Mouse (Mus musculus) layer of hippocampus, postnatal 14 days (tissue): ENCODE data around the gene Mtx1. TPM values are rescaled to one million over a fixed set of nuclear protein-coding genes. Genes with fewer than 3 reads are reported as not detected.
"Not testable (repeated sequence)": the region's sequence is repeated elsewhere in the genome, so short reads cannot be mapped to it uniquely, and the experiment has no call there.

Experiments
- DNase-seq, 2 experiments: peaks; one replicate each; pipeline ENCODE4 v3.0.0; 2021 to 2022; ENCODE audit warnings: low spot score in 2 of 2, mixed read lengths in 1 of 2
- total RNA-seq, 2 experiments: library from RNA; stranded (reverse); gene quantifications; 2 replicates each; pipeline ENCODE4 v1.2.3; 2021

Mtx1 gene
- total RNA-seq, 2 experiments from 2014 or later, result 91.1 to 99.9 TPM

GRCm38 (mm10) chr3:89183959-89184315 is 43.0 kb downstream of the Mtx1 start:
- peak; percentile 50 to 52 for DNase-seq

DNA sequence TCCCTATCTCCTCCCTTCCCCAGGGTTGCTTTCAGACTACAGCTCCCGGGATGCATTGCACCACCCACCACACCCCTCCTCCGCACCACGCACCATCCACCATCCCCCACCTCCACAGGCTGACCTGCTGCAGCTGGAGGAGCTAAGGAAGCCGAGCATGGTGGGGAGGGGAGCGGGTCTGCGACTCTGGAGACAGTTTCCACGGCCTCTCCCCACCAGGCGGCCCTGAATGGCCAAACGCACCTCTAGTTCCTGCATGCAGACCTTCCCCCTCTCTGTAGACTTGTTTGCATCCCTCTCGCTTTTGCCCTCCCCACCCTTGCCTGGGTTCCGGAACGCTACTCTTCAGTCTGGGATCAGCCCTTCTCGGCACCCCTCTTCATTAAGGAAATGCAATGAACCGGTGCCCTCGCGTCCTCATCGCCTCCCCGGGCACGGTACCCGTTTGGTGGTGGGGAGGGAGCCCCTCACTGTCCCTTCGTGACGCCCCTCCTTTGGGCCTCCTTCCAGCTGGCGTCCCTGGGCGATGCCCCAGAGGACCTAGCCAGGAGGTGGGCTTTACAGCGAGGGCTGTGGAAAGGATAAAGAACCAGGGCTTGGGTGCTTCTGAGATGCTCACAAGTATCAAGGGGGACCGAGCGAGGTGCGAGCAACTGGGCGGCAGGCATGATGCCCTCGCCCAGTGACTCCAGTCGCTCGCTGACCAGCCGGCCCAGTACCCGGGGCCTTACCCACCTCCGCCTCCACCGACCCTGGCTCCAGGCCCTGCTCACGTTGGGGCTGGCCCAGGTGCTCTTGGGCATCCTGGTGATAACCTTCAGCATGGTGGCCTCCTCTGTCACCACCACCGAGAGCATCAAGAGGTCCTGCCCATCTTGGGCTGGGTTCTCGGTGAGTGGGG is 43.6 kb downstream of the Mtx1 start, which contains the start of gene Fam189b:
TSS of gene Fam189b (plus strand) at position 86 of the 901 bp plus-strand sequence.
- DNase-seq, result peak; percentile 86 to 93

DNA sequence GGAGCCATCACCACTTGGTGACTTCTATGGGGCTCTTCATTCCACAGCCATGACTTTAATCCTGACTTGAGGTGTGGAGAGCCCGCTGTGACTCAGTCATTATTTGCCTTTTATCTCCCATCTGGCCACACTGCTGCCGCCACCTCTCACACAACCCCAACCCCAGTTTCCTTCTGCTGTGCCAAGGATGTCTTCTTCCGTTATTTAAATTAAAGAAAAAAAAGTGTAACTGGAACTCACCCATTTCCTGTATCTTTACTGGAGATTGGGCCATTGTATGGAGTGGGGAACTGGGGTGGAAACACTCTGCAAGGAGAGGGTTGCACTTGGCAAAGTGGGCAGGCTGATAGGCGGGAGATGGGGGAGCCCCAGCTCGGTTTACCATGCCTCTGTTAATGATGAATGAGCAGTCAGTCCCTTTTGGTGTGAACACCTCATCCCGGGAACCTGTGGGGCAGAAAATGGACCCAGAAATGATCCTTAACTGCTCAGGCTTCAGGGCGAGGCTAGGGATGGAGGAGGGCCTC is 44.3 kb downstream of the Mtx1 start:
- DNase-seq, result no peak

DNA sequence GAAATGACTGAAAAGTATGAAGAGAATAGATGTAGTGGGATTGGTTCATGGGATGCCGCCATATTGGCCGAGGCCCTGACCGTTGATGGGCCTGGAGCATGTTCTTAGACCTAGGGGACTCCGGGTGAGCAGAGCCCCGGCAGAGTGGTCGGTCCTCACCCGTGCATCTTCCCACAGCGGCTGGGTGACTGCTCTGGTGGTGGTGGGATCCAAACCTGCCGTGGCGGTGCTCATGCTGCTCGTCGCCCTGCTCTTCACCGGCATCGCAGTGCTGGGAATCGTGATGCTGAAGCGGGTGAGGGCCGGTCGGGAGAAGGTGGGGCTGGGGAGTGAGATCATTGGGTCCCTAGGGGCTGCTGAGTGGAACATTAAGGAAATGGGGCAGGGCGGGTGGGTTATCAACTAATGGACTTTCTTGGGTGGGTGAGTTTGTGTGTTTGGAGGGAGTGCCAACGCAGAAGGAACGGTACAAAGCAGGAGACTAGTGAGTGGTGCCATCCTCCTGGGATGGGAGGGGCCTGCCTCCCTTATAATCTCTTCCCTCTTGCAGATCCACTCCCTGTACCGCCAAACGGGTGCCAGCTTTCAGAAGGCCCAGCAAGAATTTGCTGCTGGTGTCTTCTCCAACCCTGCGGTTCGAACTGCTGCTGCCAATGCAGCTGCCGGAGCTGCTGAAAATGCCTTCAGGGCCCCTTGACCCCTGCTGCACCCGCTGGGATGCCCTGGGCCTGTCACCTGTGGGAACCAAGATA is 45.0 kb downstream of the Mtx1 start:
- DNase-seq, result no peak

GRCm38 (mm10) chr3:89179056-89179455 is 47.8 kb downstream of the Mtx1 start:
- no peak for DNase-seq

GRCm38 (mm10) chr3:89178107-89178385 is 48.8 kb downstream of the Mtx1 start:
- no peak for DNase-seq

- DNase-seq, result peak; percentile 82 to 94
Measured at GRCm38 (mm10) chr3:89177242-89178106, 49.4 kb downstream of the Mtx1 start, which contains the start of gene Scamp3. Gene Scamp3 (plus strand): TSS chr3:89177473.

DNA sequence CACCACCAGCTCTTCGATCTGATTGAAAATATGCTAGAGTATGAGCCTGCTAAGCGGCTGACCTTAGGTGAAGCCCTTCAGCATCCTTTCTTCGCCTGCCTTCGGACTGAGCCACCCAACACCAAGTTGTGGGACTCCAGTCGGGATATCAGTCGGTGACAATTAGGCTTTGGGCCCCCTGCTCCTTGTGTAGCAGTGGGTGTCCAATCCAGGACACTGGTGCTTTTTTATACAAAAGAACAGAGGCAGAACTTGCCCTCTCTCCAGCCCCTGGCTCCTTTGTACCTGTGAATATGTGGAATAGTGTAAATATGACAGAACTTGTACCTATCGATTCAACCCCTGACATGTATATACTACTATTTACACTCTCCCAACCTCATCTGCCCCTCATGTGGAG is 50.5 kb downstream of the Mtx1 start:
- no peak for DNase-seq

GRCm38 (mm10) chr3:89175544-89175943 is 51.3 kb downstream of the Mtx1 start:
- DNase-seq, result no peak

GRCm38 (mm10) chr3:89174844-89175243 is 52.0 kb downstream of the Mtx1 start:
- DNase-seq, result no peak

DNA sequence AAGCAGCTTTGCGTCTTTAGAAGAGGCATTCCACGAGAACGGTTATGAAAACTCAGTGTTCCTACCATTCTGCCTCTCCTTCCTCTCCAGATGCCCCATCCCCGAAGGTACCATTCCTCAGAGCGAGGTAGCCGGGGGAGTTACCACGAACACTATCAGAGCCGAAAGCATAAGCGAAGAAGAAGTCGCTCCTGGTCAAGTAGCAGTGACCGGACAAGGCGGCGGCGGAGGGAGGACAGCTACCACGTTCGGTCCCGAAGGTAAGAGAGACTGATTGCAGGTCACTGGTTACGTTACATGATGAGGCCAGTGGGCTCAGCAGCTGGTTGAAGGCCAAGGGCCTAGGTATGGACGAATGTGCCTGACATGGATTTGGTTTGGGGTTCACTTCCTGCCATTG is 59.9 kb downstream of the Mtx1 start:
- DNase-seq, result no peak

- DNase-seq, result no peak
Measured at GRCm38 (mm10) chr3:89165268-89165870, 61.5 kb downstream of the Mtx1 start.

DNA sequence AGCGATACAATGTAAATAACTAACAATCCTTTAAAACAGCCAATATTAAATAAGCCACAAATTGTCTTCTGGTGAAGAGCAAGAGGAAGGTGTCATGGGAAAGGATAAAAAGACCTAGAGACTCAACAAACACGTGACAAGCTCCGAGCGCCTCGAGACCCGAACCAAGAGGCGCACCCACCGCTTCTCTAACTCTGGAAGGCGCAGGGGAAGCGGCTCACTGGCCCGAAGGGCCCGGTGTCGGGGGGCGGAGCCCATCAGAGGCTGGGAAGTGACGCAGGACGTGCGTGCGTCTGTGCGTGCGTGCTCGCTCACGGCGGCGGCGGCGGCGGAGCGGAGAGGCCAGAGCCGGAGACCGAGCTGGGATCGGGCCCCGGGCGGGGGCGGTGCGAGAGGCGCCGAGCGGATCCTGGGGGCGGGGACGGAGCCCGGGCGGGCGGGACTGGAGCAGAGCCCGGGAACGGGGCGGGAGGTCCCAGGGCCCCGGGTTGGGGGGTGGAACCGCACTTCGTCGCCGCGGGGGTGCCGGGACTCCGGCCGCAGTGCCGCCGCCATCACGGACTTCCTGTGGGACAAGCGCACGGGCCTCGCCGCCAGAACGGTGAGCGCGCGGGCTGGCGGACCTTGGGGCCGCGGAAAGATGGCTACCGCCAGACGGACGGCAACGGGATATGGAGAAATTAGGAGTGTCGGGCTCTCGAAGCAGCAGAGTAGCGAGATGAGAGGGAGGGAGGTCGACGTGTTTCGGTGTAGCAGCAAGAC is 62.2 kb downstream of the Mtx1 start, which contains the start of gene Clk2:
TSS of gene Clk2 (plus strand) at position 290 of the 762 bp plus-strand sequence.
- DNase-seq, result peak; percentile 86 to 93

- no peak for DNase-seq
Measured at GRCm38 (mm10) chr3:89163643-89164245, 63.1 kb downstream of the Mtx1 start.

GRCm38 (mm10) chr3:89163123-89163522 is 63.8 kb downstream of the Mtx1 start:
- DNase-seq, result no peak

DNA sequence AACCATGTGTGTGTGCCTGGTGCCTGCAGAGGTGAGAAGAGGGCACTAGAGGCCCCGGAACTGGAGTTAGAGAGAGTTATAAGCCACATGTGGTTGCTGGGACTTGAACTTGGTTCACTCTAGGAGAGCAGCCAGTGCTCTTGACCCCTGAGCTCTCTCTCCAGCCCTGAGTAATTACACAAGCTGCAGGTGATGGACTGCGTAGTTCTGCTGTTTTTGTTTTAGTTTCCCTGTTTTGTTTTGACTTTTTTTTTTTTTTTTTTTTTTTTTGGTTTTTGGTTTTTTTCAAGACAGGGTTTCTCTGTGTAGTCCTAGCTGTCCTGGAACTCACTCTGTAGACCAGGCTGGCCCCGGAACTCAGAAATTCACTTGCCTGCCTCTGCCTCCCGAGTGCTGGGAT is 65.1 kb downstream of the Mtx1 start:
- no peak for DNase-seq

- not testable (repeated sequence) for DNase-seq
Measured at GRCm38 (mm10) chr3:89161207-89161606, 65.7 kb downstream of the Mtx1 start.

DNA sequence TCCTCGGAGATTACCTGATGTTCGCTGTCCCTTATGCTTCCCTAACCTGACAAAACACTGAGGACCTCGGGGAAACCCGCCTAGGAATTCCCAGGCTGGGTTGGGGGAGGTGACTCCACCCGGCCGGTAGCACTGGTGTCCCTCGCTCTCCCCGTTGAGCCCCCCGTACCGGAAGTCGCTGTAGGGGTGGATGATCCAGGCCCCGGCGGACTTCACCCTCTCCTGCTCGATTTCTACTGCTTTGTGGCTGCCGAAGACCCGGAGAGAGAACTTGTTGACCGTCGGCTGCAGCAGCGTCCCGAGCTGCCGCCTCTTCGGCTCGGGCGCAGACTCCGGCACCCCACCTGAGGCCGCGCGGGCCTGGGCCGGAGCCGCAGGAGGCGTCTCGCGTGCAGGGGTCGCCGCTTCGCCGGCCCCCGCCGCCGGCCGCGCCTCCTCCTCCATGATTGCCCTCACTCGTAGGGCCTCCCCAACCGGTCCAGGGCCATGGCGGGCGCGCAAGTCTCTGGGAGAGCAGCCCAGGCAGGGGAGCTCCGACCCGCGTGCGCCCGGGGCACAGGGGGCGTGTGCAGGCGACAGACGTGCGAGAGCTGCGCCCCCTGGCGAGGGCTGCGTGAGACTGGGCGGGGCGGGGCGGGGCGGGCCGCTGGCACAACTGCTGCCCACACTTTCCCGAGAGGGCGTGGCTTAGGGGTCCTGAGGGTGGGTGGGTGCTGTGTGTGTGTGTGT is 67.1 kb downstream of the Mtx1 start, which contains the start of gene Hcn3:
TSS of gene Hcn3 (minus strand) at position 581 of the 729 bp plus-strand sequence.
- peak in 1 of 2 experiments; percentile 57 for DNase-seq

DNA sequence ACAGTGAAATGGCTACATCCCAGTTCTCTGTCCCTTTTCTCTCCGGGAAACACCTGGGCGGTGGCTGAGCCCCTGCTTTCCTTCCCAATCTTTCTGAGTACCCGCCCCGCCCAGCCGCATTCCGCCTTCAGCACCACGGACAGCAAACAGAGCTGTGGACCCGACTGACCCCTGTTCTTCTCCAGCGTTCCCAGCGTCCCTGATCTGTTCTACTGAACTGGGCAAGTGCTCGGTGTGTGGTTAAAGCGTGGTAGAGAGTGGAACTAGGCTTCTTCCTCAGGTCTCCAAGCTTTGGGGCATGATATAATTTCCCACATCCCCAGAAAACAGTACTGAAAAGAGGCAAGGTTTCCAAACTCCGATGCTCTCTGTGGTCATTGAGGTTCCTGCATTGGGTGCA is 67.7 kb downstream of the Mtx1 start:
- peak in 1 of 2 experiments; percentile 16 for DNase-seq
